Mouse (Mus musculus) c-Kit-positive CD71-negative TER-119-negative erythroid progenitor cells, embryonic 14.5 days (primary cell): Measurements from ENCODE around the gene Cacna2d4.
"Not testable (repeated sequence)": the region's sequence is repeated elsewhere in the genome, so short reads cannot be mapped to it uniquely, and the experiment has no call there.

Experiments used
- DNase-seq: peaks from one replicate; pipeline ENCODE4 v3.0.0-alpha.2; 2013; ENCODE audit warnings: low read depth

Cacna2d4 gene

GRCm38 (mm10) chr6:119236241-119236640, at the start of gene Cacna2d4:
TSS of gene Cacna2d4 (plus strand) at chr6:119236526.
- DNase-seq = no peak

DNA sequence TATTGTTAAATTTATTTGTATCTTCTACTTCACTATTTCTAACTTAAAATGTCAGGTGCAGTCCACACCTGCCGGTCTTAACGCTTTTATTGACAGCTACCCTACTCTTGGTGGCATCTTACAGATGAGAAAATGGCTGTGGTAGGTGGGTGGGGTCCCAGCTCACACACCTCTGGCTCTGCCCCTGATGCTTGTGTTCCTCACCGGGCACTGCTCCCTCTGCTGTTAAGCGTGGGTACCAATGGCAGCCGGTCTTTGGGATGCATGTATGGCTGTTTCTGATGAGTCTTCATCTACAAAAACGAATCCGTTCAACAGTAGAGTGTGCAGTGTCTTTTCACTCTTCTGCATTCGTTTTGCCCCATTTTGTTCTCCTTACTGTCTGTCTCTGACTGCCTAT, 49.7 kb upstream of the Cacna2d4 start:
- DNase-seq = no peak

GRCm38 (mm10) chr6:119187631-119188030, 48.7 kb upstream of the Cacna2d4 start:
- DNase-seq = no peak

DNA sequence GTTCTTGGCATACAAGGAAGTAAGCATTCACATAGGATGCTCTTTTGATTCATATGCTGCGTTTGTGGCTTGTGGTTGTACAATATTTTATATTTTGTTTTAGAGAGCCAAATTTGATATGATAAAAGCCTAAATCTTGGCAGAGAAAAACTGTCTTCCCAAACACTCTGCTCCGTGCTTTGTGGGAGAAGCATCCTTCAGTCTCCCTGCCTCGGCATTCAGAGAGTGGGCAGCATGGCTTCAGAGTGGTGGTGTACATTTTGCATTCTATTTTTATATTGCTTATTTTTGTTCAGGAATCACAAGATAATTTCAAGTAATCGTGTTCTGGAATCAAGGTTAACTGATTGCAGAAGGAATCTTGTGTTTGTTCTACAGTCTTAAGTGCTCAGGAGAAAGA, 44.8 kb upstream of the Cacna2d4 start:
- DNase-seq = no peak

DNA sequence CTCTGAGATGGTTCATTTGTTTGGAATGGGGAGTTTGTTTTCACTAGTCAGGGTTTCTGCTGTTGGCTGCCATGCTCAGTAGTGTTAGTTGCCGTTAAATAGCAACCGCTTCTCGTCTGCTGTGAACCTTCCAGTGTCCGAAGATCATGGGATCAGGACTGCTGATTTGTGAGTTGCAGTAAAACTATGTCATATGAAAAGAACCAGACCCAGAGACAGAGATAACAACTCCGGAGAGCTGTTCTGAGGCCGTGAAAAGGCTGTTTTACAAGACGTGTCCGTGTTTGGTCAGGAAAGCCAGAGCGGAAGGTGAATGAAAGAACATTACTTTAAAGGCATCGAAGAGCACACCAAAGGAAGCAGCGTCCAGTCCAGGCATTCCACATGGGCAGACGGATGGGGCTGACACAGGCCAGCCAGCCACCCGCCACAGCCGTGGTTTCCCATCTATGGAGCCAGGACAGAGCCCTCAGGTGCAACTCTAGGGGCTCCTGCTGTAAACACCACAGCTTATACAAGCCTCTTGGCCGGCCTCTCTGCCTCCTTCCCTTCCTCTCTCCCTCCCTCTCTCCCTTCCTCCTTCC, 42.7 kb upstream of the Cacna2d4 start:
- no peak for DNase-seq

DNA sequence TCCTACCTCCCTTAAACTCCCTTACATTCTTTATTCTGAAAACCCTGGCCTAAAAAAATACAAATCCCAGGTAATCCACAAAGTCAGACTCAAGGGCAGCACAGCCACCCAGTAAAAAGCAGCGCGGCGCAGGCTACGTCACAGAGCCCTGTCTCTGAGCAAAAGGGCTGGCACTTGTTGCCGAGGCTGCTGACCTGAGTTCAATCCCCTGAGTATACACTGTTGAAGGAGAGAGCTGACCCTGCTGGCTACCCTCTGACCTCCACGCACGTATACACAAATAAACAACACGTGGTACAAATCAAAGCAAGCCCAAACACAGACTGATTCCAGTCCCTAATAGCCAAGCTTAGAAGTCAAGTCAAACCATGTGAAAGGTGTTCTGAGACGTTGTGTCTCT, 42.2 kb upstream of the Cacna2d4 start:
- DNase-seq = no peak

- no peak for DNase-seq
Observed at GRCm38 (mm10) chr6:119194601-119195000, 41.7 kb upstream of the Cacna2d4 start.

DNA sequence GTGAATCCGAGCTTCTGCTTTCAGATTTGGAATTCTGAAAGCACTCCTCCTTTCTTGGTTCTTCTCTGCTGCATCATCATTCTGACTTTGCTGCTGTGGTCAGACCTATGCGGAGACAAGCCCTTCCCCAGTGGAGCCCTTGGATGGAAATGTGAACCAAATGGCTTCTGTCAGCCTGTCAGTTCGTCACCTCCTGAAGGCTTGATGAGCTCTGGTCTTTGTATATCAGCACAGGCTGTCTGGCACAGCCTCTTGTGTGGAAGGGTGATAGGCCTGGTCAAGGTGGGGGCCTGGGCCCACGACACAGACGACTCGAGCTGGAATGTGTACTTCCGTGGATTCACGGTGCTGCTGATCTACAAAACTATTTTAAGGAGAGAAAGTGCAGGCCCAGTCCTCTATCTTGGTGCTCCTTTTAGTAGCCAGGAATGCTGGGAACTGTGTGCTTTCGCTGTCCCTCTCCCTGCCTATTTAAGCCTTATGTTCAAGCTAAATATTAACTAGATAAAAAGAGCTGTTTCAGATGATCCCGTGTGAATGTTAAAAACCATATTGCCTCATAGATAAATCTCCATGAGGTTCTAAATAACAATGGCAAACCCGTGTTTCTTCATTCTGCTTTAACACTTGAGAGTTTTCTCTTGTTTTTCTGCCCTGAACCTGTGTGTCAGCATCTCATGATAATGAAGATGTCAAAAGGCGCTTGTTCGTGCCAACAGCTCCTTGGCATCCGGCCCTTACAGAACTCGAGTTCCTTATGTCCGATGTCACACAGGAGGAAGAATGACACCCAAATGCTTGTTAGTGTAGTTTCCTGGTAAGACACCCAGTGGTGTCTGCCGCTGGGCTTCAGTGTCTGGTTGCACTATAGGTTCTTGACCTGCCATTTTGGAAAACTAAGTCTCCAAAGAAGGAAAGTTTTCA, 39.7 kb upstream of the Cacna2d4 start, which contains the start of gene Cacna1c:
Cacna1c (minus strand) TSS at position 37 of the 924 bp plus-strand sequence.
- DNase-seq = no peak

DNA sequence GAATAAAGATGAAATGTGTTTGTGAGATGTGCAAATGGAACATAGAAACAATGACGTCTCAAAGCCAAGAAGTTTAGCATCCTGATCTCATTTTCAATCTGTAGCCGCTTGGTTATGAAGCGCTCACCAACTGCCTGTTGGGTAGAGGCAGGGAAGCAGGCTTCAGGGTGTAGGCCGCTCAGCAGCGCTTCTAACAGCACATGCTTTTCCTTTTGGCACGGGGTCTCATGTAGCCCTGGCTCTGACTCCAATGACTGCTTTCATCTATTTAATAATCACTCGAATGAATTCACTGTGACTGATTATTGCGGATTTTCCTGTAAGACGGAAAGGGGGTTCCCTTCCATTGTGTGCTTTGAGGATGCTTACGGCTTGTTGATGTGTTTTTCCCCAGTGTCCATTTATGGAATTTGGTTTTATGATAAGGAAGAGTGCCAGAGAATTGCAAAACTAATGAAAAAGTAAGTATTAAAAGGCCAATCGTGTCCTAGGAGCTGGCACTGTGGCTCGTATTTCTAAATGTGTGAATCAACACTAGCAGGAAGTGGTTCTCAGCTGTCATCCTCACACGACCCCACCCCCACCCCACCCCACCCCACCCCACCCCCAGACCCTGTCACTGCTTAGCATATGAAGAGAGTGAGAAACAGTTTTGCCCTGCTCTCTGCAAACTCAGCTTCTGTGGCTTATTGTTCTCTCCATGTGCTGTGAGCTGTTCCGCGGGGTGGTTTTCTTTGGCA, 37.6 kb upstream of the Cacna2d4 start:
- no peak for DNase-seq

- no peak for DNase-seq
Observed at GRCm38 (mm10) chr6:119199274-119199879, 36.9 kb upstream of the Cacna2d4 start.

GRCm38 (mm10) chr6:119200362-119200761, 36.0 kb upstream of the Cacna2d4 start:
- no peak for DNase-seq

DNA sequence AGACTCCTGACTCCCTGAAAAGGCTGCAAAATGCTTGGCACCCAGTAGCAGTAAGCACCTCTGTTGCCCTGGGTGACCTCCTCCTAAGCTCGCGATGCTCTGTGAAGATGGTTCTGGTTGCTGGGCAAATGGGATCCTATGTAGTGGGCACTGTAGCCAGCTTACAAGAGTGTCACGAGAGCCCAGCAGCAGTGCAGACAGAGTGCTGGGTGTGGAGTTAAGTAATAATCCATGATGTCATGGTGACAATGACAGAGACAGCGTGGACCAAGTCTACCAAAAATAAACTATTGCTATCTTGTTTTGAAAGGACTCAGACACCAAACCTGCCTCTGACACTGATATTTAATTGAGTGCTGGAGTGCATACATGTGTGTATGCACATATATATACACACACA, 34.8 kb upstream of the Cacna2d4 start:
- DNase-seq = no peak

GRCm38 (mm10) chr6:119204286-119204685, 32.0 kb upstream of the Cacna2d4 start:
- no peak for DNase-seq

- DNase-seq = no peak
Observed at GRCm38 (mm10) chr6:119204915-119205314, 31.4 kb upstream of the Cacna2d4 start.

DNA sequence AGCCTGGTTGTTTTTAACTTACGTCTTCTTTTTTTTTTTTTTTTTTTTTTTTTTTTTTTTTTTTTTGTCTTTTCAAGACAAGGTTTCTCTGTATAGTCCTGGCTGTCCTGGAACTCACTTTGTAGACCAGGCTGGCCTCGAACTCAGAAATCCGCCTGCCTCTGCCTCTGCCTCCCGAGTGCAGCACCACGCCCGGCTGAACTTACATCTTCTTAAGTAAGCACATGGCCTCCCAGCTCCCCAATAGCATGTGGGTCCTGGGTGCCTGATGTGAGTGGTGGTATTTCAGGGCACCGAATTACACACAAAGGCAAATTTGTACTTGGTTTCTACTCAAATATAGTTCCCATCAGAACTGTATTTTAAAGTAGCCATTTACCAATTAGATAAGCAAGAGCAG, 30.3 kb upstream of the Cacna2d4 start:
- not testable (repeated sequence) for DNase-seq

DNA sequence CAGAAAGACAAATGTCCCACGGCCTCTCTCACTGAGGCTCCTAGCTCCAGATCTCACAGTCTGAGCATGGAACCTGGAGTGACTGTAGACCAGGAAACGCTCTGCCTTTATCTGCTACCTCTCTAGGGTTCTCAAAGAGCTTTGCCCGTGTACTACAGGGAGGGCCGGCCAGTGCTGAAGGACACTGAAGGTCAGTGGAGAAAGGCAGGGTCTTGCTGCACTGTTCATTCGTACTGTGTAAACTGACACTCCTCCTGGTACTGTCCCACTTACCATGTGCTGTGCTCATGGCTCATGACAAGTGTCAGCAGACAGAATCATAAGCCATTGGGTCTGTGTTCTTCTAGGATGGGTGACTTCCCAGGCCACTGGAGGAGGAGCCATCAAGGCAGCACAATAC, 23.0 kb upstream of the Cacna2d4 start:
- no peak for DNase-seq

DNA sequence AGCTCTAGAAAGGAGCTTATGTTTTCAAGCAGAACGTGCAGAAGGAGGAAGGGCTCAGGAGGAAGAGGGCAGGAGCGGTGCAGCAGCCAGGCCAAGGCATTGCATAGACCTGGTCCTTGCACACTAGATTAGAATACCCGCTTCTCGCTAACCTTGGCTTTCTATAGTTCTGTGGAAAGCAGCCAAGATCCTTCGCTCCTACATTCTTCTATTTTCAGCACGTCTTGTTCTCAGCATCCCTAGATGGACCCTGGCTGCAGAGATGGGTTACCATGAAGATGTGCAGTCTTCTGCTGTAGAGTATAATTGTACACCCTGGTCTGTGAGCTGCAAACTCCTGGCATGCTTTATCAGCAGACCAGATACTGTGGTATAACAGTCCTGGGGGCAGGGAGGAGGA, 22.1 kb upstream of the Cacna2d4 start:
- DNase-seq = no peak

DNA sequence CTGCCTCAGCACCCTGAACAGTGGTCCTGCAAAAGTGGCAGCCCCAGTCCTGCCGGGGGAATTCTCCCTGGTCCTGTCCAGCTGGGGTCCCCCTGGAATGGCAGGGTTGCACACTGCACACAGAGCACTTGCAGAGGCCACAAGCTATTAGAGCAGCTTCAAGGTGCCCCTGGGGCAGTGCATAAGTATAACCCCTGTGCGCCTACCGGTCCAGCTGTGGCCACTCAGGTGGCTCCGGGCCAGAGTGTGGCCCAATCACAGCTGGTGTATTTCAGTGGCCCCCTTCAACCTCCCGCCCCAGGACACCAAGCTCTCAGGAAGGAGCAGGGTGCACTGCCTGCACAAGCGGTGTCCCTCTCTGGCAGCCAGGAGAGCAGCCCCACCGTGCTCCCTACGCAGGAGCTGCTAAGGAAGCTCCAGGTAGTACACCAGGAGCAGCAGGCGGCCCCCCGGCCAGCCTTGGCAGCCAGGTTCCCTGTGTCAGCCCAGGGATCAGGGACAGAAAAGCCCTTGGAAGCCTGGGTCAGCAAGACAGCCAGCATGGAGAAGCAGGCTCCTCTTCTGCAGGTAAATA, 21.2 kb upstream of the Cacna2d4 start:
- DNase-seq = no peak

- no peak for DNase-seq
Observed at GRCm38 (mm10) chr6:119217661-119218060, 18.7 kb upstream of the Cacna2d4 start.

DNA sequence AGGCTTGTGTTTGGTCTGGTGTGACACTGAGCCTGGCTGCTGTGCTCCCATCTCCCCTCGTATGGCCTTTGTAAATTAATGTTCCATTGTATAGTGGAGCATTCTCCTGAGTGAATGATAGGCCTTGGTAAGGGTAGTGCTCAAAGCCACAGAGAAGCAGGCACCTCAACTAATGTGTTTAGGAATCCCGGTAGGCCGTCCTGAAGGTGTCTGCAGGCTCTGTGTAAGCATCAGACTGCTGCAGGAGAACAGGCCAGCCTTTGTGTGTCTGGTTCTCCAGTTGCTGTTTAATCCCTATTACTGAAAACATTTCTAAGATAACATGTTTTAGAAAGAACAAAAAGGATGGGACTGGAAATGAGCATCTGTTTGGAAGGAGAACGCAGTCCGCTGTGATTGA, 17.7 kb upstream of the Cacna2d4 start:
- no peak for DNase-seq

DNA sequence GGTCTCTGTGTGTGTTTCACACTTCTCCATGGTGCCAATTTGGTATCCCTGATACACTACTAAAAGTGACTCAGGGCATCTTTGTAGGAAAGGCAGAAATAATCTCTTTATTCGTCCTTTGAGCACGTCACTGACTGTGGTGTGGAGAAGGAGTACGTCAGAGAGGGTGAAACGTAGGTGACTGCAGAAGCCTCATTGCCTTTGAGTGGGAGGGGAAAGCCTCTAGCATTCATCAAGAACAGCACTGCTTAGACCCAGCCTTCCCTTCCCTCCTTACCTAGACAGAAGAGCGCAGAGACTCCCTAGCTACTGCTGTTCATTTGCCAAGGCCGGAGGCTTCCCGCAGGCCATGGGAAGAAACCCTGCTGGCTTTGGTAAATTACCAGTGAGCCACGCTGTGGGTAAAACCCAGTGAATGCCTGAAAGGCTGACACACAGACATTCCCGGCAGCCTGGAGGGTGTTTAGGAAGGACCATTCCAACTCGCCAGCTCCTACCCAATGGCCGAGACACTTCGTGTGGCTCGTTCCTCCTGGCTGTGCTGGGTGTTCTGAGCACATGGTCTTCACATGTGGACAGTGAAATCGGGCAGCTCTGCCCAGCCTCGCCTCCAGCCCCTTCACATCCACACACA, 17.0 kb upstream of the Cacna2d4 start:
- no peak for DNase-seq
